Mouse (Mus musculus) adrenal gland, postnatal 25 days (tissue): ENCODE data around the gene Sgsm1. TPM values are rescaled to one million over a fixed set of nuclear protein-coding genes. Genes with fewer than 3 reads are reported as not detected.

Source experiments
- DNase-seq: peaks from one replicate; pipeline ENCODE4 v3.0.0; 2021; ENCODE audit warnings: mixed read lengths
- total RNA-seq: library from RNA; stranded (reverse); gene quantifications from 2 replicates; pipeline ENCODE4 v1.2.3, GENCODE M21; 2021

Sgsm1 gene
- total RNA-seq, 1 experiment from 2014 or later, result 14.5 TPM

- DNase-seq, result no peak
These were observed 94.1 kb downstream of the Sgsm1 start for GRCm38 (mm10) chr5:113216328-113216960.

GRCm38 (mm10) chr5:113215610-113216011 lies 95.0 kb downstream of the Sgsm1 start:
- DNase-seq, result no peak

GRCm38 (mm10) chr5:113214455-113214854 lies 96.1 kb downstream of the Sgsm1 start:
- peak; percentile 48 for DNase-seq

GRCm38 (mm10) chr5:113214041-113214440 lies 96.5 kb downstream of the Sgsm1 start:
- no peak for DNase-seq

GRCm38 (mm10) chr5:113212156-113212835 lies 98.3 kb downstream of the Sgsm1 start:
- no peak for DNase-seq

- no peak for DNase-seq
These were observed 100.3 kb downstream of the Sgsm1 start for GRCm38 (mm10) chr5:113210314-113210713.

GRCm38 (mm10) chr5:113209898-113210297 lies 100.7 kb downstream of the Sgsm1 start:
- DNase-seq, result no peak

GRCm38 (mm10) chr5:113209401-113209750 lies 101.2 kb downstream of the Sgsm1 start:
- no peak for DNase-seq

GRCm38 (mm10) chr5:113208622-113209400 lies 101.8 kb downstream of the Sgsm1 start:
- DNase-seq, result no peak

- peak; percentile 47 for DNase-seq
These were observed 102.5 kb downstream of the Sgsm1 start for GRCm38 (mm10) chr5:113208048-113208447.

GRCm38 (mm10) chr5:113206670-113207352 lies 103.8 kb downstream of the Sgsm1 start:
- no peak for DNase-seq

- DNase-seq, result no peak
These were observed 106.4 kb downstream of the Sgsm1 start for GRCm38 (mm10) chr5:113204193-113204592.

- DNase-seq, result no peak
These were observed 110.8 kb downstream of the Sgsm1 start for GRCm38 (mm10) chr5:113199772-113200134.

- DNase-seq, result no peak
These were observed 111.3 kb downstream of the Sgsm1 start for GRCm38 (mm10) chr5:113199126-113199771.

- DNase-seq, result no peak
These were observed 113.4 kb downstream of the Sgsm1 start for GRCm38 (mm10) chr5:113196916-113197794.

GRCm38 (mm10) chr5:113195907-113196306 lies 114.7 kb downstream of the Sgsm1 start:
- DNase-seq, result no peak

- no peak for DNase-seq
These were observed 115.1 kb downstream of the Sgsm1 start for GRCm38 (mm10) chr5:113195451-113195850.

GRCm38 (mm10) chr5:113193762-113194161 lies 116.8 kb downstream of the Sgsm1 start:
- no peak for DNase-seq
